Mouse (Mus musculus) gastrocnemius, postnatal 25 days (tissue): Measurements from ENCODE around the gene Ankra2. TPM values are rescaled to one million over a fixed set of nuclear protein-coding genes. Genes with fewer than 3 reads are reported as not detected.

Source experiments
- DNase-seq: peaks from one replicate; pipeline ENCODE4 v3.0.0; 2022
- long read RNA-seq, 2 experiments: library from polyadenylated mRNA; stranded (forward); transcript quantifications; one replicate each; pipeline ENCODE4 v2.0.0; 2021
- total RNA-seq, 2 experiments: library from RNA; stranded (reverse); gene quantifications; 1 replicate in 1 of 2; 2 replicates in 1 of 2; pipeline ENCODE4 v1.2.3; 2021

The Ankra2 gene
- 10 to 100 TPM; 13.8 to 13.9 TPM for total RNA-seq
- long read RNA-seq, experiment 1, transcript Ankra2-201 (9 exons, 1,755 nt) = major isoform, 15 of 26 reads
- long read RNA-seq, experiment 1, partial matches to known transcripts = 4 of 26 reads
- long read RNA-seq, experiment 1, other reads (novel, unspliced or antisense) = 3 of 26 reads
- long read RNA-seq, experiment 2, transcript Ankra2-201 (9 exons, 1,755 nt) = major isoform, 16 of 28 reads
- long read RNA-seq, experiment 2, partial matches to known transcripts = 4 of 28 reads
- long read RNA-seq, experiment 2, other reads (novel, unspliced or antisense) = 3 of 28 reads

DNA sequence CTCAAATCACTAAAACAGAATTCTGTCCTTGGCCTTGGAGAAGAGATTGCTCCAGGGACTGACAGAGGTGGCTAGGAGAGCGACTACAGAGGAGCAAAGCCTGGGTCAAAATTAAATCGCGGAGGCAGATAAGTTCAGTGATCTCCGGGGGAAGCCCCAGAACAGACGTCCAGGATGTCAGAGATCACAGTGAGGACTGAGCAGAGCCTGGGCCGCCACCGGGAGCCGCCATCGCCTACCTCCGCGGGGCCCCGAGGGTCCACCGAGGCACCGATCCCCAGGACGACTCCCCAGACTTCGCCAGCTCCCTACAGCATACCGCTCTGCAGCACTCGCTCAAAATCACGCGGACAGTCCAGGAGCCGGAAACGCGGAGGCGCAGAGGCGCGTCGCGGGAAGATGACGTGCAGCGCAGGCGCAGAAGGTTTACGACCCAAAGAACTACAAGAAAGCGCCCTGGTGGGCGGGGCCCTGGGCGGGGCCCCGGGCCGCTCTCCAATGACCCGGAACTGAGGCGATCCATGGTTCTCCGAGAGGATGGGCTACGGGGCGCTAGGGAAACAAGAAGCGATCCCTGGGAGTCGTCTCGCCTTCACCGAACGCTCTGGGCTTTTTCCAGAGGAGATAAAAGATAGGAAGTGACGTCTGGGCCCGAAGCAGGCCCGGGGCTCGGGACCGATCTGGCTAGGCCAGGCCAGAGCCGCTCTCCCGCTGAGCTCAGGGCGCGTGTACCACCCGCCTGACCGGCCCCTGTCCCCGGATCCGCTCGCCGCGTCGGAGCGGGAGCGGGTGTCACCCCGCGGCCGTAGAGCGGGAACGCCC, at the start of gene Ankra2, which contains the start of gene Utp15:
Gene Ankra2 (plus strand): TSS at position 439 of the 822 bp plus-strand sequence.
Gene Utp15 (minus strand): TSS at position 406 of the 822 bp plus-strand sequence.
- peak; percentile 97 for DNase-seq

DNA sequence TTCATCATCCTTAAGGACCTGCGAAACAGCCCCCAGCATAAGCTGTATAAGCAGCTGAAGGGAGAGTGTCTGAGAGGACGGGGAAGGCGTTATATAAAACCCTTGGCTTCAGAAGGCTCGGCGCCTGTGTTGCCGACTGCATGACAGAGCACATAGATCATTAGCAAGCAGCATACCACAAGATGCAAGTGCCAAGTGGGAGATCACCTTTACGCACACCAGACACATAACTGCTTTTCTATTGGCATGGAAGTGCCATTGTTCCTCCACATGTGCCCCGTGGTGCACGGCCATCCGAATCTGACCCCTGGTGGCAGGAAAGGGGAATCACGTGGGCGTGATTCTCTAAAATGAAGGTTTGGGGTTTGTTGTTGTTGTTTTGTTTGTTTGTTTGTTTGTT, 40.0 kb upstream of the Ankra2 start:
- DNase-seq = peak; percentile 12

DNA sequence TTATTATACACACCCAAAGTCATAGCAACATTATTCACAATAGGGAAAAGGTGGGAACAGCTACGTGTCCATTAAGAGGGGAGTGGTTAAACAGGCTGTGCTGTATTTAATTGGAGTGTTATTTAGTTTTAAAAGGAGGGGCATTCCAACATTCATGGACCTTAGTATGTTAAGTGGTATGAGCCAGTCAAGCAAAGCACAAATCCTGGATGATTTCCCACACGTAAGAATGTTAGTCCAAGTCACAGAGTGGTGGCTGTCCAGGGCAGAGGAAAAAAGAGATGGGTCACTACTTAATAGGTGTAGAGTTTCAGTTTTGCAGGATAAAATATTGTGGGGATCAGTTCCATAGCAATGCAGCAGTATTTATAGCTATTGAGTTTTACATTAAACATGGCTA, 36.6 kb upstream of the Ankra2 start:
- DNase-seq = no peak

DNA sequence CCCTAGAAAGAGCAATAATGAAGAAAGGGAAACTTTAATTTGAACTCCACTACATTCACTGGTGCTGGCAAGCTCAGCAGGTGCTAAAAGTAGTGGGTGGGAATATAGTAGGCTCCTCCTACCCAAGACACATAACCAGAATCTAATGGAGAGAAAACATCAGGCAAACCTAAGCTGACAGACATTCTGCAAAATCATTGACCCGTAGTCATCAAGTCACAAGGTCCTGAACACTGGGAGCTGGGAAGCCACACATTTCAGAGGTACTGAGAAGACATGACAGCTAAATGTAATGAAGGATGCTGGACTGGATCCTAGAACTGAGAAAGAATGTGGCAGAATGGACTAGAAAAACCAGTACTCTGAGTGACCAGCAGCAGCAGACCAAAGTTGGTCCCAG, 32.4 kb upstream of the Ankra2 start:
- DNase-seq = no peak

DNA sequence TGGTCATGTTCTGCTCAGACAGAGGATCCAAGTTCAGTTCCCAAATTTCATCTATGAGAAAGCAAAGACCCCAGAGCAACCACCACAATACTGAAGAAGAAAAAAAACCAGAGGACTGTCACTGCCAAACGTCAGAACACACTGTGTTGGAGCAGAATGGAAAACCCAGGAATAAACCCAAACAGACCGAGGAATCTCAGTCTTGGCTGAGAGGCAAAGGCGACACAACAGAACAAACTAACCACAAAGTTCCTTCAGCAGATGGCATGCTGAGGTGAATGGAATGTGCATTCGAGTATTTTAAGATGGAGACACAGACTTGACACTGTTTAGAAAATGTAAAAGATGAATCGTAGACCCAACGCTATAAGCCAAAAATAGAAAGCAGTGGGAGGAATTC, 27.4 kb upstream of the Ankra2 start:
- DNase-seq = no peak

DNA sequence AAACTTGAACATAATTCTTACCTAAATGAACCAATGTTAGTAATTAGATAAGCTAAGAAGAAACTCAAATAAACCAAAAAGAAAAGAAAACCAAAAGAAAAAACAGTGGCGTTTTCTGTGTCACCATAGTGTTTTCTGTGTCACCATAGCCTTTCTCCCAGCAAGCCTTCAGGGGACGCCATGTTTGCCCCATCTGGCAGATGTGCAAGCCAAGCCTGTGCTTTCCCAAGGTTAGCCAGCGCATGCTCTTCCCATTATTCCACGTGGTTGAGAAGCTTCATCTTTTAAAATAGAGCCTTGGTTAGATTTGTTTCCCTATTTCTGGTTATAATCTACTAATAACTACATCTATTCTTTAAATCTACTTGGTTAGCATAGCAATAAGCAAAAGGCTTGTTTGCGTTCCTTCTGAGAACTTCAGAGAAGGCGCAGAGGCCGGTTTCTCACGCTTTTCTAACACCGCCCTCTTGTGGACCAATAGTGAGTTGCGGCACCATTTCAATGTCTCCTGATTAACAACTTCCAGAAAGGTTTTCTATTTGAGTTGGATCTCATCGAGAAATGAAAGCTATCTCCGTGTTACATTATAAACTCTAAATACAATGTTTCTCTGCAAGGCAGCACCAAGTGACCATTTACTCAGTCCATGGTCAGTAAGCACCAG, 22.8 kb upstream of the Ankra2 start:
- peak; percentile 22 for DNase-seq

DNA sequence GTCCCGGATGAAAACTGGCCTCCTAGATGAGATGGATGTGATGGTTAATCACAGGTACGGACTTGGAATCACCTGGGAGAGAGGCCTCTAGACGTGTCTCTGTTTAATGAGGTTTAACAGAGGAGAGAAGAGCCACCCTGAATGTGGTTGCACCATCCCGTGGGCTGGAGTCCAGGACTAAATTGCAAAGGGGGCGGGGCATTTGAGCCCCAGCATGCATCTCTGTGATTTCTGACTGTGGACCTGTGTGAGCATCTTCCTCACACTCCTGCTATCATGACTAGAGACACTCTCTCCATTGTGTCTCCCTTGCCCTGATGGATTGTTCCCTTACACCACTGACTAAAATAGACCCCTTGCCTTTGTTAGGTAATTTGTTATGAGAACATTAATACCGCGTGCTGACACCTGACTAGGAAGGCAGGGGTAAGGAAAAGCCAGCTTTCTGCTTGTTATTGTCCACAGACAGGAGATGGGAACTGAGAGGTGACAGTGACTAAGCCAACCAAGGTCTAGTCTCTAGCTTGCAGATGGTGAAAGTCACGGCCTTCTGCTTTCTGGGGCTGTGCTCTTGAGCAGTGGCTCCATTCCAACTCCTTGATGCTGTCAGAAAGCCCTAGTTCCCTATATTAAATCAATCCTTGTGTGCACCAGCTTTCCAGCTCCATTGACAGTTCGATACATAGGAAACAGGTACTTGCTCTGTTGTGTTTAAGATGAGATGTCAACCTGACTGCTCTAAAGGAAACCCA, 21.2 kb upstream of the Ankra2 start:
- no peak for DNase-seq

DNA sequence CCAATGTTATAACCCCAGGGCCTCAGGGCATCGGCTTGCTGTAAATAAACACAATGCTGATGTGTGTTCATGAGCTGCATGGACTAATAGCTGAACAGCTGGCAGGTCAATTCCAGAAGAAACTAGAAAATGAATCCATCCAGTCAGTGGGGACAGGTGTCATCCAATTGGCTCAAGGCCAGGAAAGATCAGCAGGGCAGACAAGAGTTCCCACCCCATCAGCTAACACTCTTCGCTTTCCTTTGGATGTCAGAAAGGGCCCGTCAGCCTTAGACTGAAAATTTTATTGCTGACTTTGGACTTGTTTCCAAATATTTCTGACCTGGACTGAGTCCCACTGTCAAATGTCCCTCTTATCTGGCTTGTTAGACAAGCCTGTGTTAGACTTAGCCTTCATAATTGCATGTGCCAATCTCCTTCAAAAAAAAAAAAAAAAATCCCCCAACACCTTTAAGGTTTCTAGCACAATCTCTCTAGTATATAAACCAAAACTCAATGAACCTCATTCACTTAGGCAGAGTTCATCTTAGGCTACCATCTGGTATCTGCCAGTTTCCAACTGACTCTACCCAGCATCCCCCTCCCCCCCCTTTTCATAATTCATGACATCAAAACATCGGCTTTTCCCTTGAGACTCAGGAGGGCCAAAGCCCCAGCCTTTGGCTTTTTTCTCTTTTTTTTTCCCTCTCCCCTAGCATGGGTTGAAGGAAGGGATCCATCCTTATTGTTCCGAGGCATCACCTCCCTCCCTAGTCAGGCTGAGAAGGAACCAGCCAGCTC, 18.1 kb upstream of the Ankra2 start:
- no peak for DNase-seq

DNA sequence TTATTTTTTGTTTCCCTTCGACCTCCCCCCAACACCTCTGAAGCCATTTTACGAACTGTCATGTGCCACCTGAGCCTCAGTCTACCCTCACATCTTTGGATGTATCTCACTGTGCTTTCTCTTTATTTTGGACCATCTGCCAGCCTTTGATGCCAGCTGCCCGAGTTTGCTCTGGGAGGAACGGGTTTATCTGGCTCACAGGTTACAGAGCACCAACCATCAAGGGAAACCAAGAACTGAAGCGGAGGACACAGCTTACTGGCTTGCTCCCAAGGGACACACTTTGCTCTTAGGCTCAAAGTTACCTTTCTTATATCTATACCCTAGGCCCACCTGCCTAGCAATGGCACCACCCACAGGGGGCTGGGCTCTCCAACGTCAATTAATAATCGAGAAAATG, 17.5 kb upstream of the Ankra2 start:
- no peak for DNase-seq

DNA sequence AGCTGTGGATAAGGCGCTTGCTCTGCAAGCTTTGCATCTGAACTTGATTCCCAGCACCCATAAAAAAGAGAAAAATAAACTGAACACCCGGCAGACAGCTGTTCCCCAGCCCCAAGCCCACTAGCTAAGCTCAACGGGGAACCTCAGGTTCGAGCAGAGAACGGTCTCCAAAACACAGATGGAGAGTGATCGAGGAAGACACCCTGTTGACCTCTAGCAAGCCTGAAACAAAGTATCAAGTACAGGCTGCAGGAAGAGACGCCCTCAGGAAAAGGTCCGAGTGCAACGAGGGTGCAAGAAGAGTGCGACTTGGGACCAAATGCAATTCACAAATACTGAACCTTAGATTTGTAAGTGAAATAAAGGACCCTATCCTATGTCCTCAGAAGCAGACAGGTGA, 13.3 kb upstream of the Ankra2 start:
- DNase-seq = no peak

DNA sequence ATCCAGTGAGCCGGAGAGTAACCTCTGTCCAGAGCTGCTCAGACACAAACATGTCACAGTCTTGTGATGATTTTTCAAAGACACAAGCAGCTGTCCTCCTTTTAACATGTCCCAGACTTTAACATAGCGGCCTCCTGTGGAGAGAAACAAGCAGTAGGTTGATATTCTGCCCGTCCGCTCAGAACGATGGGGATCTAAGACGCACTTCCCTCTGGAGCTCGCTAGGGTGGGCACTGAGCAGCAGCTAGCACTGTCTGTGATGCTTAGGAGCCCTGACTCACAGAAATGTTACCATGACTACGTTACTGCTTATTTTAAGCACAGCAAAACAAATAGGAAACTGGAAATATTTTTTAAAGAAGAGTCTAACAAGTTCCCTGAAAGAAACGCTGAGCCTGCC, 8.0 kb upstream of the Ankra2 start:
- no peak for DNase-seq

DNA sequence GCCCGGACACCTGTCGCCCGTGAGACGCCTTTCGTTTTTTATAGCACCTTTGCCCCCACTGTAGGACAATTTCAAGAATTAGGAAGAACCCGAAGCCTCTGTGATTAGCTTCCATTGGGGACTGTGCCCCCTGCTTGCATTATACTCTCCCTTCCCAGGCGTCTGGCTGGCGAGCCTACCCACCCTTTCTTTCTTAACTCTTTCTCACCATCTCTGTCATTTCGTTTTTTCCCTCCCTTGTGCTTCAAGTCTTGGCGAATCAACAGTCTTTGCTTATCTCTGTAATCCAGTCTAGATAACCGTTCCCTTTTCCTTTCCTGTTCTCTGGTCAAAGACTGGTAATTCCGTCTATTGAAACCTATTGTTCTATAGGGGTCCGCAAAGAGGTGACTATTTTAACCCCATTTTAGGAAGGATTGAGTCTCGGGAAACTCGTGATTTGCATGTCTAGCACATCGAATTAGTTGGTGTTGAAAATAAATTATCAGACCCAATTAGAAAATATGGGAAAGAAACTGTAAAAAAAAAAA, 649 bp downstream of the Ankra2 start:
- DNase-seq = no peak

DNA sequence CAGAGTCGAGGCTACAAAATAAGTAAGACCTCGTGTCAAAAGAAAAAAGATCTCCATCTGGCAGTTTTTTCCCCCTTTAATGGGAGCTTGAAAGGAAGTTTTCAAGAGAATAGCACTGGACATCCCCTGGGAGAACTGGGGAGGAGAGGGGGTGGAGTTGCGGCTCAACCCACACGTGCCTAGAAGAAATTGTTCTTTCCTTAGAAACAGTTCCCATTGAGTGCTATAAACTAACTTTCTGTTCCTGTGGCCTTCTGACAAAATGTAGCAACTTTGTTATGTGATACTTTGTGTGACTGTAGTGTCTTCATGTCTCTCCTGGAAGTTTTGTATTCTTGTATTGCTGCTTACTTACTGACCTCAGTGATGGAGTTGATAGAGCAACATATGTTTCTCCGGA, 1.2 kb downstream of the Ankra2 start:
- DNase-seq = no peak

DNA sequence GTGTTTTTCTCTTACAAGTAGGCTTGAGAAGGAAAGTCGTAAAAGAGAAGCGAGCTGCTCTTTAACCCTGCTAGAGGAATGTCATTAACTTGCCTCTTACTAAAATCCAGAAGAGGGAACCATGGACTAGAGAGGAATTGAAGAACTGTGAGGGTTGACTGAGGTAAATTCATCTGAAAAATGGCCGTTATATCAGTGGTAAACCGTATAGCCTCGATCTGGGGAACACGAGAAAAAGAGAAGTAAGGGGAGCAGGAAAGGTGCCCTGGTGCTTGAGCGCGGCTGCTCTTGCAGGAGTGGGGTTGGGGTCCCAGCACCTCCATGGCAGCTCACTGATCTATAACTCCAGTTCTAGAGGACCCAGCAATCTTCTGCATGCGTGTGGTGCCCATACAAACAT, 11.1 kb downstream of the Ankra2 start:
- no peak for DNase-seq

DNA sequence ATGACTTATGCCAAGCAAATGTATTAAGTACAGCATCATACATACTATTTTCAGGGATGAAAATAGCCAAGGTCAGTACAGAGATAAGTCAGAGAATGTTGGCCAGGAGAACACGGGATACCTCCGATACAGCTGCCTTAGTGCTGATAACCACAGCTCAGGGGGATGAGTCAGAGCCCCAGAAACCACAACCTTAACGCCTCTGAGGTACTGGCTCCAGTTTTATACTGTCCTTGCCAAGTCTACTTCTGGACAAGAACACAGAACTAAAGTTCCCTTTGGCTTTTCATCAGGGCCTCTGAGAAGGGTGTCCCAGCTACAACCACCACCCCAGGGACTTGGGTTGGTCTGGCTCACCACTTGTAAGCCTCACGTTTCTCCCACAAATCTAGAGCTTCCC, 12.8 kb downstream of the Ankra2 start:
- DNase-seq = no peak

DNA sequence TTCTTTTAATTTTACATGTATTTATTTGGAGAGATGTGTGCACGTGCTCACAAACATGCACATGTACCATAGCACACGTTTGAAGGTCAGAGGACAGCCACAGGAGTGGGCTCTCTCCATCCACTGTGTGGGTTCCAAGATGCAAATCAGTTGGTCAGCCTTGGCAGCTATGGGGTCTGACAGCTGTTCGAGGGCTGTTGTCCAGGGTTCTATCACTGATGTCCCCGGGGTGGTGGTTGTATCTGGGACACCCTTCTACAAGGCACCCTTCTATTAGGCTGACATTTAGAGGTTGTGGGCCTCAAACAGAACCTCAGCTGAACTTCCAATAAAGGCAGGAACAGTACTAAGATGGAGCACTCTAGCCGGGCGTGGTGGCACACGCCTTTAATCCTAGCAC, 13.4 kb downstream of the Ankra2 start:
- DNase-seq = no peak

DNA sequence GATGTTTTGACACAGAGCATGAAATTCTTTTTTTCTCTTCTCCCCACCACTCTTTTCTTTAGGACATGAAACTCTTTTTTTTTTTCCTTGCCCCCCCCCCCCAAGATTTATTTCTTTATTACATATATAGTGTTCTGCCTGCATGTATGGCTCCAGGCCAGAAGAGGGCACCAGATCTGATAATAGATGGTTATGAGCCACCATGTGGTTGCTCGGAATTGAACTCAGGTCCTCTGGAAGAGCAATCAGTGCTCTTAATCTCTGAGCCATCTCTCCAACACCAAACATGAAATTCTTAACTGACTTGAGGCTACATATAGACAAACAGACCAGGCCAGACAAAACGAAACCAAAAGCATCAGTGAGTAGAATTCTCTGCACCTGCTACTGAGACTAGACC, 14.6 kb downstream of the Ankra2 start:
- no peak for DNase-seq

DNA sequence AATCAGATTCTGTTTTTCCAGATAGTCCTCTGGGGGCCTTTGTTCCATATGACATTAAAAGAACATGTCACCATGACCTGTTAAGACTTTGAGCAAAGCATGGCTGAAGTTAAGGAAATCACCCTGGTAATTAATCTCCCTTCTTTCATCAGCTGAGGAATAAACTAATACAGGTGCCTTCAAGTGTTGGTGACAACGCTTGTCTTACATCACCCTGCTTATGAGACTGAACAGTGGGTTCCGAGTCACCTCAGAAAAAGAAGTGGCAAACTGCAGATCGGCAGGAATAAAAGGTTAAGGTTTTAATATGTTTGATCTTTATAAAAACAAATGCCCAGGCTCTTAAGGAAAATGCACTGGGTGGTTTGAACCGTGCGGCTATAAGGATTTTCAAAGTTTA, 16.8 kb downstream of the Ankra2 start, which contains the start of gene Gm21976:
Gene Gm21976 (plus strand): TSS at position 202 of the 400 bp plus-strand sequence.
- DNase-seq = no peak

DNA sequence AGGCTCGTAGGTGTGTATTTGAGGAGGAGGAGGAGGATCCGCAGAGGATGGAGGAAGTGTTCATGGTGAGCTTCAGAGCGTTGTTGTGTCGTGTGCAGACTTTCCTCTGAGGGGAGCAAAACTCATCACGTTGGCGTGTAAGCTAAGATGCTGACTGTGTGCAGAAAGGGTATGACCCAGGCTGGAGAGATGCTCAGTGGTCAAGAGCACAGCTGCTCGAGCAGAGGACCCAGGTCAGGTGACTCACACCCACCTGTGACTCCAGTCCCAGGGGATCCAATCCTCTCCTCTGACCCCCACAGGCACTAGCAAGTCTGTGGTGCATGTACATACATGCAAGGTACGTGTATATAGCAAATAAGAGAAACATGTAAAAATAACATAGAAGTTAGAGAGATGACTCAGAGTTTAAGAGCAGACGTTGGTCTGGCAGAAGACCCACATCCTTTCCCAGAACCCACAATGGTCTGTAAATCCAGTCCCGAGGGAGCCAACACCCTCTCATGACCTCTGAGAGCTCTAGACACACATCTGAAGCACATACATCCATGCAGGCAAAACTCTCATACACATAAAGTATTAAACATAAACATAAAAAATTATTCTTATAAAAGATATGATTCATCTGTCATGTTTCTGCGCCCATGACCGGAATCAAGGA, 18.2 kb downstream of the Ankra2 start:
- no peak for DNase-seq

DNA sequence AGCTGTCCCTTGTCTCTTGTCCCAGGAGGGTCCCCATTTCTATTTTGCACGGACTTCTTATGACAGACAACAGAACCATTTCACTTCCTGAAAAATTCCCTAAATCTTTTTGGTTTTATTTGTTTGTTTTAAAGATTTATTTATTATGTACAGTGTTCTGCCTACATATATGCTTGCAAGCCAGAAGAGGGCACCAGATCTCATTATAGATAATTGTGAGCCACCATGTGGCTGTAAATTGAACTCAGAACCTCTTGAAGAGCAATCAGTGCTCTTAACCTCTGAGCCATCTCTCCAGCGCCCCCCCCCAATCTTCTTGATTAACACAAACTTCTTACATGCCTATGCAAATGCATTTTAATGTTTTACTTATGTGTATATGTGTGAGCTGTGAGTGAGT, 27.8 kb downstream of the Ankra2 start:
- no peak for DNase-seq

DNA sequence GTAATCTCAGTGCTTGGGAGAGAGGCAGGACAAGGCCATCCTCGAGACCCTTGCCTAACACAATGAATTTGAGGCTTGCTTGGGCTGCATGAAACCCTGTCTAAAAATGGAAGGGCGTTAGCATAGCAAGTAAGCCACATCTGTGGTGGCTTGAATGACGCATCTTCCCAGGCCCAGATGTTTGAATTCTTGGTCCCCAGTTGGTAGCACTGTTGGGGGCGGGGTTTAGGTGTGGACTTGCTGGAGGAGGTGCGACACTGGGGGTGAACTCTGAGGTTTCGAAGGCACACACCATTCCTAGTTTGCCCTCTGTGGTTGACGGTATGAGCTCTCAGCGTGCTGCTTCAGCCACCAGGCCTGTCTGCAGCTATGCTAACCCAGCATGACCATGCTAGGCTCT, 28.8 kb downstream of the Ankra2 start:
- no peak for DNase-seq
